Mouse (Mus musculus): ENCODE results near the gene Ntn1. TPM values are rescaled to one million over a fixed set of nuclear protein-coding genes. Genes with fewer than 3 reads are reported as not detected.
A peak's percentile ranks its signal among the peaks of the same experiment; 100 is the strongest.

Gene Ntn1
- polyA plus RNA-seq, 1 experiment from 2014 or later = 18.3 TPM

DNA sequence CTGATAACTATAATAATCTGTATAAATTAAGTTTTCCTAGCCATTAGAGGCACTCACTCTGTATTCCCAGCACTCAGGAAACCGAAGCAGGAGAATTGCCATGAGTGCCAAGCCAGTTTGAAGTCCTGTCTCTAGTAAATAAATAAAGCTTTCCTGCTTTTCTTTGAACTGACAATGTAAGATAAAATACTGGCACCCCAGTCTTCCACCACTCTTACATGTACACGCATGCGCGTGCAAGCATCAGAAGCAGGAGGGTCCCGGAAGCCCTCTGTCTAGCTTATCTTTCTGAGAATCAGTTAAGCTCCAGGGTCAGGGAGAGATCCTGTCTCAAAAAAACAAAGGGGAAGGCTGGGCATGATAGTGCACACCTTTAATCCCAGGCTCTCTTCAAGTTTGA is 54.5 kb downstream of the Ntn1 start:
- no peak overlapping the region for H3K27ac ChIP-seq
- no peaks in the 10 kb centered on the region for H3K27me3 ChIP-seq
- H3K36me3 ChIP-seq = no peaks in the 10 kb centered on the region
- no peak overlapping the region for H3K9ac ChIP-seq
- H3K4me3 ChIP-seq = no peak overlapping the region
- H3K9me3 ChIP-seq (replicated peaks) = no peaks in the 10 kb centered on the region
- H3K4me2 ChIP-seq = no peak overlapping the region
- 82% methylated on average over 5 of the region's 5 CpGs for WGBS
- peaks cover 26% of the 10 kb centered on the region for H3K4me1 ChIP-seq (replicated peaks)
- no peak for ATAC-seq (replicated peaks; ENCODE audit: insufficient number of reproducible peaks, insufficient read depth, low FRiP score, low read depth)

DNA sequence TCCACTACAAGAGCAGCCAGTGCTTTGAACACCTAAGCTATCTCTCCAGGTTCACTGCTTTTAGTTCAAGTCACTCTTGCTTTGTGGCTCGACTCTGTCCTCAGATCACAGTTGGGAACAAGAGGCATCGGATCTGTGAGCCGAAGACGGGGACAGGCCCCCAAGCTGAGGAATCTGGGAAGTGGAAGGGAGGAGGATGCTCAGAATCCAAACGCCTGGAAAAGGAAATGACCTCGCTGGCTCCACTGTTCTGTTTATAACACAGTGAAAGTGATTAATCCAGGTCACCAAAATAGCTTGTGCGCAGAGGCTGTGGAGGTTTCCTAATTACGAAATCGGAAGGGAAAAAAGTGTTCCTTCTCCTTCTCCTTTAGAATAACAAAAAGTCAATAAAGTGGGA is 56.4 kb downstream of the Ntn1 start:
- no peak overlapping the region for H3K4me3 ChIP-seq
- no peaks in the 10 kb centered on the region for H3K27me3 ChIP-seq
- H3K4me1 ChIP-seq (replicated peaks) = peaks cover 28% of the 10 kb centered on the region
- 36% methylated on average over 9 of the region's 9 CpGs for WGBS
- no peak for ATAC-seq (replicated peaks; ENCODE audit: insufficient number of reproducible peaks, insufficient read depth, low FRiP score, low read depth)
- H3K9me3 ChIP-seq (replicated peaks) = no peaks in the 10 kb centered on the region
- H3K4me2 ChIP-seq = no peak overlapping the region
- no peak overlapping the region for H3K27ac ChIP-seq
- H3K36me3 ChIP-seq = no peaks in the 10 kb centered on the region
- H3K9ac ChIP-seq = no peak overlapping the region

DNA sequence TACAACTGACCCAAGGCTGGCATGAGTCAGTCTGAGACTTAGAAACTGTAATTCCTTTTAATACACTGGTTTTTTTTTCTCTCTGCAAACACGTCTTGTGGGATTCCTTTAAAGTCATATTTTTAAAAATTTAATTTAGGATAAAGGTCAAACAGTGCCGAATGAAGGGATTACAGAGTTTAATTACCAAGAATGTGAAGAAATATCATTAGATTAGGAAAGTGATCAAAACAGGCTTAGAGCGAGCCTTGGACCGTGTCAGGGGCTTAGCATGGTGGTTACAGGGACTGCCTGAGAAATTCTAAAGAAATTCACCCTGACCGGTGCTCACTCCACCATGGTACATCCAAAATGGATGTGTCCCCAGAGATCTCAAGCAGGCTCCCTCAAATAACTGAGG is 57.9 kb downstream of the Ntn1 start:
- 88% methylated on average over 5 of the region's 5 CpGs for WGBS
- Histone ChIP-seq H3K9ac (no peak overlapping the region), H3K27me3 (no peaks in the 10 kb centered on the region), H3K9me3 (replicated peaks) (no peaks in the 10 kb centered on the region), H3K27ac (no peak overlapping the region), H3K4me3 (no peak overlapping the region), H3K4me2 (no peak overlapping the region), H3K36me3 (no peaks in the 10 kb centered on the region), H3K4me1 (replicated peaks) (peaks cover 28% of the 10 kb centered on the region)
- ATAC-seq (replicated peaks; ENCODE audit: insufficient number of reproducible peaks, insufficient read depth, low FRiP score, low read depth) = no peak

DNA sequence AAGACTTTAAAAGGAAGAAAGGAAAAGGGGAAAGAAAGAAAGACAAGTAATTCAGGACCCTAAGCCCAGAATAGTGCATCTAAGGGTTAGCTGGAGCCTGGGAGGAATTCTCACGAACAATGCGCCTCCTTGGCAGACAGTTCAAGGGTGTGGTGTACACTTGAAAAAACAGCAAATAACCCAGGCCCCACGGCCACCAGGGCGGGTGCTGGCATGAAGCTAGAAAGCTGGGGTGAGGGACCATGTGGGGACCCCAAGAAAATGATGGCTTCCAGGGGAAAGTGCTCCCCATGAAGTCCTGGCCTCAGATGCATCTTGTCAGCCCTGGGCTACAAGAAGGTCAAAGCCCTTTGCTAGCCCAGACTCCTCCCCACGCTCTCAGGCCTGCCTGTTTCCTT is 58.6 kb downstream of the Ntn1 start:
- no peak overlapping the region for H3K27ac ChIP-seq

DNA sequence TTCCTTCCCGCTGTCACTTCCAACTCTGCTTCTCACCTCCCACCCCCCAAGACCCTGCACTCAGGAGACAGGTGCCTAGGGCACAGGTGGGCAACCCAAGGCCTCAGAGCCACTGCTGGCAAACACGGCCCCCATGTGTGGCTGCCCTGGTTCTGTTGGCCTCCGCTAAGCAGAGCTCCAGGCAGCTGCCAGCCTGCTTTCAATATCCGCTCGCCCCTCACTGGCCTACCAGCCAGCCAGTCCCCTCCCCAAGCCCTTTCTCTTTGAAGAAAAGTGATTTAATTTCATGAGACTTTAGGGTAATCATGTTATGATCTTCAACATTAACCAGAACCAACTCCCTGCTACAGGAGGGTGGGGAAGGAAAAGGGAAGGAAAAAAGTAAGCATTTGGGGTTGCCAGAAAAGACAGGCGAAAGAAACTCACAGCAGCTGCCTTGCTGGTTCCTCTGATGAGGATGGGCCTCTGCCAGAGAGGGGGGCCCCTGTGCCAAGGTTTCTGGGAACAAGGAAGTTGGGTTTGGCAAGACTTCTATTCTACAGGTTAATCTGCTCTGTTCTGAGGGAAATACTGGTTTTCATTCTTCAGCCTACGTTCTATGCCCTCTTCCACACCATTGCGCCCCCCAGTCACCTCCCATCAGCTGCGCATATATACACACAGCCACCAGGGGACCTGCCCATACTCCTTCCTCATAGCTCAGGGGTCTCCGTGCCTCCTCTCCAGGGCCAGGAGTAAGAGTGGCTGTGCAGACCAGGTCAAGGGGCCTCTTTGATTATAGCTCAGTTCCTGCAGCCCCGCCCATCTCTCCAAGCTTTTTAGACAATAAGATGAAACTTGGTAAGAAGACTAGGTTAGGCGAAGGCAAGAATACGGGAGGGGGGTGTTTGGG is 59.3 kb downstream of the Ntn1 start:
- Histone ChIP-seq H3K9ac (no peak overlapping the region), H3K4me1 (replicated peaks) (peaks cover 28% of the 10 kb centered on the region), H3K4me2 (no peak overlapping the region), H3K27ac (no peak overlapping the region), H3K4me3 (no peak overlapping the region), H3K36me3 (no peaks in the 10 kb centered on the region), H3K9me3 (replicated peaks) (no peaks in the 10 kb centered on the region), H3K27me3 (no peaks in the 10 kb centered on the region)
- WGBS = 76% methylated on average over 13 of the region's 13 CpGs
- ATAC-seq (replicated peaks; ENCODE audit: insufficient number of reproducible peaks, insufficient read depth, low FRiP score, low read depth) = 0 out of 2 replicates have a peak, but pooled peaks have one; percentile 33

More for the DNA sequence above, 58.6 kb downstream of the Ntn1 start:
- Histone ChIP-seq H3K36me3 (no peaks in the 10 kb centered on the region), H3K9ac (no peak overlapping the region), H3K9me3 (replicated peaks) (no peaks in the 10 kb centered on the region), H3K4me1 (replicated peaks) (peaks cover 28% of the 10 kb centered on the region), H3K4me2 (no peak overlapping the region), H3K27me3 (no peaks in the 10 kb centered on the region), H3K4me3 (no peak overlapping the region)
- ATAC-seq (replicated peaks; ENCODE audit: insufficient number of reproducible peaks, insufficient read depth, low FRiP score, low read depth) = no peak
- WGBS = 71% methylated on average over 5 of the region's 5 CpGs

DNA sequence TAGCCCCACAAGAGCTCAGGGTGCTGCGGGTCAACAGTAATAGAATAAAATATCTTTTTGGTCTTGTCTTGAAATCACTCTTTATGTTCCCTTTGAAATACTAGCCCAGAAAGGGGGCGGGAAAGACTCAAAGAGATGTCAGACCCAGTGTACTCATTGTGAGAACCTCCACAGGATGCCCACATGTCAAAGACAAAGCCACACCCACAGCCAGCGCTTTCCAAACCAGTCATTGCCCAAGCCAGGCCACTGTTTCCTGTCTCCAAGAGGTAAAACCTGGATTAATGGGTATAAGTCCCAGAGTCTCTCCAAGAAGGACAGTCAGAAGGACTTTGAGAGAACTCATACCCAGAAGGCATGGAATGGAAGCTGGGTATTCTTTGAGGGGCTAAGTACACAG is 60.3 kb downstream of the Ntn1 start:
- no peaks in the 10 kb centered on the region for H3K9me3 ChIP-seq (replicated peaks)
- H3K4me1 ChIP-seq (replicated peaks) = peaks cover 28% of the 10 kb centered on the region
- no peaks in the 10 kb centered on the region for H3K36me3 ChIP-seq
- H3K27ac ChIP-seq = no peak overlapping the region
- no peak overlapping the region for H3K4me3 ChIP-seq
- H3K27me3 ChIP-seq = no peaks in the 10 kb centered on the region
- ATAC-seq (replicated peaks; ENCODE audit: insufficient number of reproducible peaks, insufficient read depth, low FRiP score, low read depth) = no peak
- H3K4me2 ChIP-seq = no peak overlapping the region
- WGBS = 77% methylated on average over 3 of the region's 3 CpGs
- H3K9ac ChIP-seq = no peak overlapping the region

DNA sequence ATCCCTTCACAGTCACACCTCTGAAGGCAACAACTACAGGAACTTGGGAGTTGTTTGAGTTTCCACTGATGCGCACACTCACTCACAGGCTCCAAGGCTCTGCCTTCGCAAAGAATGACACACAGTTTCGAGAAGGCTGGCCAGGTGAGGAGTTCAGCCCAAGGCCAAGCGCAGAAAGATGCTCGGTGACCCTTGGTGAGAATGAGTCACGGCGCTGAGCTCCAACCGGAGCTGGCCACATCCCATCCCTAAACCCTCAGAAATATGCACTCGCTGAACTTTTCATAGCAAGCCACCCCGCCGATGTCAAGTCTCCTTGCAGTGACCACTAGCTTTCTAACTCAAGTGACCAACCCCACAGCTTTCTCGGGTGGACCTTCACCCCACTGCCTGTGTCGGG is 60.8 kb downstream of the Ntn1 start:
- Histone ChIP-seq H3K27me3 (no peaks in the 10 kb centered on the region), H3K4me1 (replicated peaks) (peaks cover 24% of the 10 kb centered on the region), H3K36me3 (no peaks in the 10 kb centered on the region), H3K27ac (no peak overlapping the region), H3K9ac (no peak overlapping the region), H3K4me2 (no peak overlapping the region), H3K4me3 (no peak overlapping the region), H3K9me3 (replicated peaks) (no peaks in the 10 kb centered on the region)
- ATAC-seq (replicated peaks; ENCODE audit: insufficient number of reproducible peaks, insufficient read depth, low FRiP score, low read depth) = no peak
- 90% methylated on average over 13 of the region's 13 CpGs for WGBS

DNA sequence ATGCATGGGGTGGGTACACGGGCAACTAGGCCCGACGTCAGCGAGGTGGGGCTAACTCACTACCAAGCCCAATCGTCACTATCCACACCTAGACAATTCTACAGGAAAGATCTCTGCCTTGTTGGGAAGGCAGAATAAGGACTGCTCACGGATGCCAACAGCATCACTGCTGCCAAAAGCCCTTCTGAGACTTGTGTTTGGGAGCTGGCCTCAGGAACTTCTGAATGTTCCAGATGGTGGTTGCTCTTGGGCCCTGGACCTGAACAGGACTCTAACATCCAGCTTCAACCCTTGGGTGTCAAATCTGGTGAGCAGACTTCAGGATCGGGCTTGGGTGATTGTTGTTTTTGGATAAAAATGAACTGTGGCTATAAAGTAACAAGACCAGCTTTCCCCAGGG is 61.3 kb downstream of the Ntn1 start:
- WGBS = 88% methylated on average over 7 of the region's 7 CpGs
- Histone ChIP-seq H3K27me3 (no peaks in the 10 kb centered on the region), H3K4me3 (no peak overlapping the region), H3K9me3 (replicated peaks) (no peaks in the 10 kb centered on the region), H3K27ac (no peak overlapping the region), H3K9ac (no peak overlapping the region), H3K36me3 (no peaks in the 10 kb centered on the region), H3K4me2 (no peak overlapping the region), H3K4me1 (replicated peaks) (peaks cover 24% of the 10 kb centered on the region)
- no peak for ATAC-seq (replicated peaks; ENCODE audit: insufficient number of reproducible peaks, insufficient read depth, low FRiP score, low read depth)

DNA sequence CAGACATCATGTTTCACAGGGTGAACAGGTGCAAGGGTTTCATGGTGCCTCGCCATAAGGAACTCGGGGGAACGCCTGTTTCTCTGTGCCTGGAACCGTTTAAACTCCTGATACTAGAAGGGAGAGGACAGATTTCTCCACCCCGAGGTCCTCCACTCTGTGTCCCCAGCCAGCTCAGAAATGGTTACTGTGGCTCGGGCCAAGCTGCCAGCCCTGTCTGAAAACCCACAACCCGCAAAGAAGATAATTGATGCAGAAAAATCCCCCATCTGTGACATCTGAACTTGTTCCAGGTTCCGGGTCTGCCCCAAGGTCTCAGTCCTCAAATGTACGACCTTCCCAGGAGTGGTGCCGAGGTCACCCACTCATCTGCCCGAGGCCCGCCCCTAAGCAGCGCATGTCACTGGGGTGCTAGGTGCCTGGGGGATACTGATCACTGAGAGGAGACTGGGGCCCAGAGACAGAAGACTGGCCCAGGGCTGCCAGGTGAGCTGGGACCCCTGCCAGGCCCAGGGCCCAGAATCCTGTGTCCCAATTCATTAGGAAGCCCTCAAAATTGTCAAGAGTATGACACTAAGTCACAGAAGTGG is 68.9 kb downstream of the Ntn1 start:
- Histone ChIP-seq H3K4me1 (replicated peaks) (peaks cover 6% of the 10 kb centered on the region; the same call in 1 of the 2 replicates), H3K27ac (no peak overlapping the region), H3K4me2 (no peak overlapping the region), H3K9ac (no peak overlapping the region), H3K9me3 (replicated peaks) (no peaks in the 10 kb centered on the region), H3K27me3 (no peaks in the 10 kb centered on the region), H3K4me3 (no peak overlapping the region), H3K36me3 (no peaks in the 10 kb centered on the region)
- no peak for ATAC-seq (replicated peaks; ENCODE audit: insufficient number of reproducible peaks, insufficient read depth, low FRiP score, low read depth)
- WGBS = 79% methylated on average over 13 of the region's 13 CpGs

DNA sequence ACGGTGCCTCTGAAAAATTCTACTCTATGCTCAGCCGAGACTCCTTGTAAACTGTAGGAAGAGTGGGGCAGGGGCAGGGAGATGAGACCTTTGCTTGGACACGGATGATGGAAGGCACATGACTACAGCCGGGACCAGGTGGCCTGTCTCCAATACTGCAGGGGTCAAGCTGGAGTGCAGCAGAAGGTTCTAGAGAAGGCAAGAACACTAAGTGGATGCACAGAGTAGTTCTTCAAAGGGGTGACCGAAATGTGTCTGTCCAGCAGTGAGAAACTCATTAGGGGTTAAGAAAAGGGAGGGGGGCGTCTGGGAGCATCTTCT is 69.5 kb downstream of the Ntn1 start:
- H3K36me3 ChIP-seq = no peaks in the 10 kb centered on the region
- no peaks in the 10 kb centered on the region for H3K9me3 ChIP-seq (replicated peaks)
- H3K4me1 ChIP-seq (replicated peaks) = peaks cover 6% of the 10 kb centered on the region; the same call in 1 of the 2 replicates
- no peak for ATAC-seq (replicated peaks; ENCODE audit: insufficient number of reproducible peaks, insufficient read depth, low FRiP score, low read depth)
- no peak overlapping the region for H3K4me3 ChIP-seq
- WGBS = 63% methylated on average over 6 of the region's 6 CpGs
- no peaks in the 10 kb centered on the region for H3K27me3 ChIP-seq
- H3K4me2 ChIP-seq = no peak overlapping the region
- no peak overlapping the region for H3K9ac ChIP-seq
- no peak overlapping the region for H3K27ac ChIP-seq

DNA sequence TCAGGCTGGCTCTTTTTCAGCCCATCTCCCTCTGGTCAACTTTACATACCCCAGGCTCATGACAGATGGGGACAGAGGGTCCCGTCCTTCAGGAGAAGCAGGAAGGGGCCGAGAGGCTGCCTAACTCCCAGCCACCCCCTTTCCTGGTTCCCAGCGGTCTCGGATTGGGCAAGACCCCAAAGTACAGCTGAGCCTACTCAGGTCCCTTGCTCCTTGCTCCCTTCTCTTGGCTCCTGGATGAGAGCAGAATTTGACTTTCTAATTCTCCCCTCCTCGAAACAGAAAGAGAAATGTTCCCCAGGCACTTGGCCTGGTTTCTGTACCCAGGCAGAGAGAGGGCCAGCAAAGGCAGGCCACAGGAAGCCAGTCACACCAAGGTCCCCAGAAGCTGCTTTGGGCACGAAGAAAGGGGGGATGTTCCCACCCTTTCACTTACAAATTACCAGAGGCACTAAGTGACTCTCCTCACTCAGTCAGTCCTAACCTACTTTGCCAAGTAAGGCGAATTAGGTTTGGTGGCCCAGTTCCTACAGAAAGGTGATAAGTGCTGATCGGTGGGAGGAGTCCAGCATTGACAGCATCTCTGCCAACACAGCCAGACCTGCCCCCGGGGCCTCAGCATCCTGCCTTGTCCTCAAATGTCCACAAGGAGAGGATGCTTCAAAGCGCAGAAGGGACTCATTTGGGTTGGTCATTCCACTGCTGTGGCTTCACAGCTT is 70.1 kb downstream of the Ntn1 start:
- ATAC-seq (replicated peaks; ENCODE audit: insufficient number of reproducible peaks, insufficient read depth, low FRiP score, low read depth) = no peak
- no peak overlapping the region for H3K4me2 ChIP-seq
- no peak overlapping the region for H3K27ac ChIP-seq
- no peak overlapping the region for H3K9ac ChIP-seq
- no peak overlapping the region for H3K4me3 ChIP-seq
- H3K9me3 ChIP-seq (replicated peaks) = no peaks in the 10 kb centered on the region
- peaks cover 6% of the 10 kb centered on the region; the same call in 1 of the 2 replicates for H3K4me1 ChIP-seq (replicated peaks)
- WGBS = 46% methylated on average over 10 of the region's 10 CpGs
- H3K27me3 ChIP-seq = no peaks in the 10 kb centered on the region
- H3K36me3 ChIP-seq = no peaks in the 10 kb centered on the region
